Mouse (Mus musculus): ENCODE results near the gene Gfi1. TPM values are rescaled to one million over a fixed set of nuclear protein-coding genes. Genes with fewer than 3 reads are reported as not detected.

Gfi1 gene
- total and polyA plus RNA-seq, 3 experiments, result 0.27 to 2.0 TPM; not detected in 1

GRCm38 (mm10) chr5:107759121-107759520 lies 33.3 kb upstream of the Gfi1 start:
- no peak overlapping the region for H3K4me3 ChIP-seq (ENCODE audit: low read depth, low read length)
- ATAC-seq (ENCODE audit: extremely low read depth, insufficient number of reproducible peaks, low FRiP score, poor library complexity, severe bottlenecking) (peak; percentile 97), DNase-seq (ENCODE audit: low spot score) (peak; percentile 80)
- TF ChIP-seq GATA2 (IDR thresholded peaks at IDR 0.05; ENCODE audit: borderline replicate concordance, low read depth, low read length), result peak; percentile 58; the same call in 1 of the 2 replicates
- TF ChIP-seq CTCF (IDR thresholded peaks at IDR 0.05; ENCODE audit: low read depth, low read length), result no peak
- peak; percentile 100 for TF ChIP-seq TAL1 (conservative IDR thresholded peaks at IDR 0.05; ENCODE audit: low read depth, low read length)
- no peak for TF ChIP-seq POLR2AphosphoS5 (IDR thresholded peaks at IDR 0.05; ENCODE audit: insufficient replicate concordance, low read depth, low read length)
- no peak for TF ChIP-seq GATA1 (IDR thresholded peaks at IDR 0.05; ENCODE audit: borderline replicate concordance, low read length)
- H3K27me3 ChIP-seq (ENCODE audit: insufficient read depth, low read length), result peaks cover 3% of the 10 kb centered on the region; the same call in 1 of the 2 replicates
- H3K4me1 ChIP-seq (ENCODE audit: insufficient read depth, low read depth, low read length), result peaks cover 18% of the 10 kb centered on the region
- peaks cover 25% of the 10 kb centered on the region for H3K36me3 ChIP-seq (replicated peaks)
- peaks cover 5% of the 10 kb centered on the region for H3K9me3 ChIP-seq (replicated peaks)

GRCm38 (mm10) chr5:107756072-107756471 lies 30.2 kb upstream of the Gfi1 start:
- TF ChIP-seq GATA1 (IDR thresholded peaks at IDR 0.05; ENCODE audit: borderline replicate concordance, low read length), result no peak
- TF ChIP-seq GATA2 (IDR thresholded peaks at IDR 0.05; ENCODE audit: borderline replicate concordance, low read depth, low read length), result no peak
- no peak for TF ChIP-seq CTCF (IDR thresholded peaks at IDR 0.05; ENCODE audit: low read depth, low read length)
- no peak for TF ChIP-seq POLR2AphosphoS5 (IDR thresholded peaks at IDR 0.05; ENCODE audit: insufficient replicate concordance, low read depth, low read length)
- TF ChIP-seq TAL1 (conservative IDR thresholded peaks at IDR 0.05; ENCODE audit: low read depth, low read length), result no peak
- ATAC-seq (ENCODE audit: extremely low read depth, insufficient number of reproducible peaks, low FRiP score, poor library complexity, severe bottlenecking), result no peak
- Histone ChIP-seq H3K36me3 (replicated peaks) (peaks cover 37% of the 10 kb centered on the region), H3K4me1 (ENCODE audit: insufficient read depth, low read depth, low read length) (peaks cover 23% of the 10 kb centered on the region), H3K27me3 (ENCODE audit: insufficient read depth, low read length) (peaks cover 3% of the 10 kb centered on the region; the same call in 1 of the 2 replicates), H3K9me3 (replicated peaks) (peaks cover 5% of the 10 kb centered on the region), H3K4me3 (ENCODE audit: low read depth, low read length) (no peak overlapping the region)
- DNase-seq (ENCODE audit: low spot score), result no peak

GRCm38 (mm10) chr5:107754740-107755139 lies 28.9 kb upstream of the Gfi1 start:
- peaks cover 2% of the 10 kb centered on the region for H3K9me3 ChIP-seq (replicated peaks)
- no peak overlapping the region for H3K4me3 ChIP-seq (ENCODE audit: low read depth, low read length)
- H3K36me3 ChIP-seq (replicated peaks), result peaks cover 38% of the 10 kb centered on the region
- no peak for TF ChIP-seq CTCF (IDR thresholded peaks at IDR 0.05; ENCODE audit: low read depth, low read length)
- no peak for TF ChIP-seq GATA2 (IDR thresholded peaks at IDR 0.05; ENCODE audit: borderline replicate concordance, low read depth, low read length)
- no peak for TF ChIP-seq POLR2AphosphoS5 (IDR thresholded peaks at IDR 0.05; ENCODE audit: insufficient replicate concordance, low read depth, low read length)
- TF ChIP-seq TAL1 (conservative IDR thresholded peaks at IDR 0.05; ENCODE audit: low read depth, low read length), result no peak
- TF ChIP-seq GATA1 (IDR thresholded peaks at IDR 0.05; ENCODE audit: borderline replicate concordance, low read length), result no peak
- no peak for ATAC-seq (ENCODE audit: extremely low read depth, insufficient number of reproducible peaks, low FRiP score, poor library complexity, severe bottlenecking)
- H3K4me1 ChIP-seq (ENCODE audit: insufficient read depth, low read depth, low read length), result peaks cover 25% of the 10 kb centered on the region
- H3K27me3 ChIP-seq (ENCODE audit: insufficient read depth, low read length), result peaks cover 3% of the 10 kb centered on the region; the same call in 1 of the 2 replicates
- no peak for DNase-seq (ENCODE audit: low spot score)

GRCm38 (mm10) chr5:107753656-107754055 lies 27.8 kb upstream of the Gfi1 start:
- H3K4me1 ChIP-seq (ENCODE audit: insufficient read depth, low read depth, low read length), result peaks cover 30% of the 10 kb centered on the region
- no peak for DNase-seq (ENCODE audit: low spot score)

GRCm38 (mm10) chr5:107749229-107749916 lies 23.5 kb upstream of the Gfi1 start:
- H3K4me3 ChIP-seq (ENCODE audit: low read depth, low read length), result no peak overlapping the region
- DNase-seq (ENCODE audit: low spot score), result no peak

More at GRCm38 (mm10) chr5:107753656-107754055, 27.8 kb upstream of the Gfi1 start:
- TF ChIP-seq GATA2 (IDR thresholded peaks at IDR 0.05; ENCODE audit: borderline replicate concordance, low read depth, low read length), result no peak
- TF ChIP-seq POLR2AphosphoS5 (IDR thresholded peaks at IDR 0.05; ENCODE audit: insufficient replicate concordance, low read depth, low read length), result no peak
- TF ChIP-seq GATA1 (IDR thresholded peaks at IDR 0.05; ENCODE audit: borderline replicate concordance, low read length), result no peak
- TF ChIP-seq CTCF (IDR thresholded peaks at IDR 0.05; ENCODE audit: low read depth, low read length), result no peak
- no peak for TF ChIP-seq TAL1 (conservative IDR thresholded peaks at IDR 0.05; ENCODE audit: low read depth, low read length)
- no peak overlapping the region for H3K4me3 ChIP-seq (ENCODE audit: low read depth, low read length)
- peaks cover 3% of the 10 kb centered on the region; the same call in 1 of the 2 replicates for H3K27me3 ChIP-seq (ENCODE audit: insufficient read depth, low read length)
- H3K9me3 ChIP-seq (replicated peaks), result no peaks in the 10 kb centered on the region
- peaks cover 40% of the 10 kb centered on the region for H3K36me3 ChIP-seq (replicated peaks)
- no peak for ATAC-seq (ENCODE audit: extremely low read depth, insufficient number of reproducible peaks, low FRiP score, poor library complexity, severe bottlenecking)

GRCm38 (mm10) chr5:107739023-107739422 lies 13.2 kb upstream of the Gfi1 start:
- no peak for ATAC-seq (ENCODE audit: extremely low read depth, insufficient number of reproducible peaks, low FRiP score, poor library complexity, severe bottlenecking)
- H3K4me1 ChIP-seq (ENCODE audit: insufficient read depth, low read depth, low read length), result peaks cover 12% of the 10 kb centered on the region
- DNase-seq (ENCODE audit: low spot score), result no peak
- peaks cover 24% of the 10 kb centered on the region for H3K36me3 ChIP-seq (replicated peaks)
- no peak overlapping the region for H3K4me3 ChIP-seq (ENCODE audit: low read depth, low read length)
- H3K27me3 ChIP-seq (ENCODE audit: insufficient read depth, low read length), result peaks cover 11% of the 10 kb centered on the region; the same call in 1 of the 2 replicates
- TF ChIP-seq GATA2 (IDR thresholded peaks at IDR 0.05; ENCODE audit: borderline replicate concordance, low read depth, low read length) (no peak), TAL1 (conservative IDR thresholded peaks at IDR 0.05; ENCODE audit: low read depth, low read length) (no peak), CTCF (IDR thresholded peaks at IDR 0.05; ENCODE audit: low read depth, low read length) (no peak), POLR2AphosphoS5 (IDR thresholded peaks at IDR 0.05; ENCODE audit: insufficient replicate concordance, low read depth, low read length) (no peak), GATA1 (IDR thresholded peaks at IDR 0.05; ENCODE audit: borderline replicate concordance, low read length) (no peak)
- peaks cover 7% of the 10 kb centered on the region; the same call in 1 of the 2 replicates for H3K9me3 ChIP-seq (replicated peaks)

More at GRCm38 (mm10) chr5:107749229-107749916, 23.5 kb upstream of the Gfi1 start:
- Histone ChIP-seq H3K9me3 (replicated peaks) (no peaks in the 10 kb centered on the region), H3K4me1 (ENCODE audit: insufficient read depth, low read depth, low read length) (peaks cover 21% of the 10 kb centered on the region), H3K36me3 (replicated peaks) (peaks cover 38% of the 10 kb centered on the region), H3K27me3 (ENCODE audit: insufficient read depth, low read length) (no peaks in the 10 kb centered on the region)
- ATAC-seq (ENCODE audit: extremely low read depth, insufficient number of reproducible peaks, low FRiP score, poor library complexity, severe bottlenecking), result peak; percentile 40; the same call in 1 of the 2 replicates
- TF ChIP-seq GATA1 (IDR thresholded peaks at IDR 0.05; ENCODE audit: borderline replicate concordance, low read length), result no peak
- TF ChIP-seq GATA2 (IDR thresholded peaks at IDR 0.05; ENCODE audit: borderline replicate concordance, low read depth, low read length), result no peak
- no peak for TF ChIP-seq TAL1 (conservative IDR thresholded peaks at IDR 0.05; ENCODE audit: low read depth, low read length)
- TF ChIP-seq CTCF (IDR thresholded peaks at IDR 0.05; ENCODE audit: low read depth, low read length), result no peak
- TF ChIP-seq POLR2AphosphoS5 (IDR thresholded peaks at IDR 0.05; ENCODE audit: insufficient replicate concordance, low read depth, low read length), result no peak
